Mouse (Mus musculus) inflammation-experienced regulatory T-cells, adult 16 weeks (primary cell): ENCODE data around the gene Klk9. TPM values are rescaled to one million over a fixed set of nuclear protein-coding genes. Genes with fewer than 3 reads are reported as not detected.

ENCODE experiments used
- polyA plus RNA-seq: library from polyadenylated mRNA; unstranded; fragments of 100-300 nt; shearing (Covaris generic); gene quantifications from one replicate; pipeline ENCODE4 v1.2.1, GENCODE M21; 2017

Klk9 gene
- polyA plus RNA-seq, result 0.99 TPM

GRCm38 (mm10) chr7:43791591-43791990, at the start of gene Klk9:
TSS of gene Klk9 (plus strand) at chr7:43791891.

GRCm38 (mm10) chr7:43768597-43768996, 23.1 kb upstream of the Klk9 start, which contains the start of gene Klk12:
TSS of gene Klk12 (plus strand) at chr7:43768897.

GRCm38 (mm10) chr7:43774364-43774763, 17.3 kb upstream of the Klk9 start, which contains the start of gene Klk11:
TSS of gene Klk11 (plus strand) at chr7:43774604.

GRCm38 (mm10) chr7:43780746-43781145, 10.9 kb upstream of the Klk9 start, which contains the start of gene Klk10:
TSS of gene Klk10 (plus strand) at chr7:43781035.

GRCm38 (mm10) chr7:43797333-43797769, 5.7 kb downstream of the Klk9 start, which contains the start of gene Klk8:
TSS of gene Klk8 (plus strand) at chr7:43797577.

GRCm38 (mm10) chr7:43810994-43811393, 19.3 kb downstream of the Klk9 start, which contains the start of gene Klk7:
TSS of gene Klk7 (plus strand) at chr7:43811294.

GRCm38 (mm10) chr7:43824199-43824598, 32.5 kb downstream of the Klk9 start, which contains the start of gene Klk6:
TSS of gene Klk6 (plus strand) at chr7:43824499.

GRCm38 (mm10) chr7:43841701-43842100, 50.0 kb downstream of the Klk9 start, which contains the start of gene Klk5:
TSS of gene Klk5 (plus strand) at chr7:43841971.

Other genes with a start within 250 kb of the Klk9 start
- gene Cd33, start 247.5 kb upstream of the Klk9 start, polyA plus RNA-seq, result 0.27 TPM
- gene Zfp658, start 229.6 kb upstream of the Klk9 start, polyA plus RNA-seq, result 6.2 TPM
- 15.6 TPM for gene Zfp719, start 212.3 kb upstream of the Klk9 start, polyA plus RNA-seq
- gene Zfp819, start 184.7 kb upstream of the Klk9 start, polyA plus RNA-seq, result not detected
- gene Ceacam18, start 157.2 kb upstream of the Klk9 start, polyA plus RNA-seq, result not detected
- 1.8 TPM for gene Siglece, start 131.7 kb upstream of the Klk9 start, polyA plus RNA-seq
- 5.2 TPM for gene Ctu1, start 119.9 kb upstream of the Klk9 start, polyA plus RNA-seq
- not detected for gene Klk14, start 101.5 kb upstream of the Klk9 start, polyA plus RNA-seq
- not detected for gene Klk13, start 79.3 kb upstream of the Klk9 start, polyA plus RNA-seq
- not detected for gene Klk12, start 23.0 kb upstream of the Klk9 start, polyA plus RNA-seq
- not detected for gene Klk11, start 17.3 kb upstream of the Klk9 start, polyA plus RNA-seq
- gene Klk10, start 10.9 kb upstream of the Klk9 start, polyA plus RNA-seq, result 0.21 TPM
- 109 TPM for gene Klk8, start 5.7 kb downstream of the Klk9 start, polyA plus RNA-seq
- gene Klk7, start 19.4 kb downstream of the Klk9 start, polyA plus RNA-seq, result not detected
- not detected for gene Klk6, start 32.6 kb downstream of the Klk9 start, polyA plus RNA-seq
- not detected for gene Klk5, start 50.1 kb downstream of the Klk9 start, polyA plus RNA-seq
- not detected for gene Klk4, start 89.3 kb downstream of the Klk9 start, polyA plus RNA-seq
- gene Klk15, start 141.8 kb downstream of the Klk9 start, polyA plus RNA-seq, result 0.51 TPM
- gene Klk1b8, start 158.8 kb downstream of the Klk9 start, polyA plus RNA-seq, result not detected
- not detected for gene Klk1b1, start 174.9 kb downstream of the Klk9 start, polyA plus RNA-seq
- gene Klk1b9, start 184.2 kb downstream of the Klk9 start, polyA plus RNA-seq, result 0.73 TPM
- gene Klk1b11, start 204.0 kb downstream of the Klk9 start, polyA plus RNA-seq, result not detected
- not detected for gene Klk1b26, start 220.3 kb downstream of the Klk9 start, polyA plus RNA-seq